Mouse (Mus musculus): ENCODE measurements at regions not wholly inside any gene's neighbourhood (a gene's known extent, or its start where the extent isn't known, plus 50 kb on each side); places are given as distances from the start of the nearest gene placed in this dataset.

DNA sequence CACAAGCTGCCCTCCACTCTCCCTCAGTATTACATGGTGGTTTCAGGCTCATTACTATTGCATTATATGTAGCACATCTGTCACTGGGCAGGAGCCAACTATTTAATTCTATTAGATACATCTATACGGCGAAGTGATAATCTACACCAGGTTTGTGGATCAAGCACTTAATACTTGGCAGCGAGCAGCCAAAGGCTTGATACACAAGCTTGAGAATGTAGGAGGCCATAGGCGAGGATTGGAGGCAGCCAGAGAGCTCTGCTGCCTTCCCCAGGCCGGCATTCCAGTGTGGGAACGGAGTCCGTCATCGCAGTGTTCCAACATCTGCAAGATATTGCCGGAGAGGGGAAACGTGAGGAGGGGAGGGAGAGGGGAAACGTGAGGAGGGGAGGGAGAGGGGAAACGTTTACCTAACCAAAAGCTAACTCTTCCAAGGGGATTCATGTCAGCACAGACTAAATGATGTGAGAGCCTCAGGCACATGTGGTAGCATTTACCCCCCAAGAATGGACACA lies 109.6 kb upstream of the Habp2 start:
- DNase-seq (ENCODE audit: low spot score in 2 of 2), result no peak

DNA sequence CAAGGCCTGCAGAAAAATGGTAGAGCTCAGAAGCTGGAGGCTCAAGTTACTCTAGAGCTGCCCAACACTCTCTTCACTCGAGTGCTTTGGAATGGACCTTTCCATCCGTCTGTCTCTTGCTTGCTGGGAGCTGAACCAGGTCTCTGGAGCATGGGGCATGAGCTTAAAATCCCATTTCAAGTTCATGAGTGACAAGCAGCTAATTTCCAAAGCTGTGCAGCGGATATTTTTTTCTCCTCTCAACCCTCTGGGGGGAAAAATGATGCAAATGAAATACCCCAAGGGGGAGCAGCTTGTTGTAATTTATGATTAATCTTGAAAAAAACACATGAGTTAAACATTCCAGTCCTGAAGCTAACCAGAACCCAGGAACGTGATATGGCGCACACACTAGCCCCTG lies 101.2 kb upstream of the Habp2 start:
- no peak for DNase-seq (ENCODE audit: low spot score in 2 of 2)

DNA sequence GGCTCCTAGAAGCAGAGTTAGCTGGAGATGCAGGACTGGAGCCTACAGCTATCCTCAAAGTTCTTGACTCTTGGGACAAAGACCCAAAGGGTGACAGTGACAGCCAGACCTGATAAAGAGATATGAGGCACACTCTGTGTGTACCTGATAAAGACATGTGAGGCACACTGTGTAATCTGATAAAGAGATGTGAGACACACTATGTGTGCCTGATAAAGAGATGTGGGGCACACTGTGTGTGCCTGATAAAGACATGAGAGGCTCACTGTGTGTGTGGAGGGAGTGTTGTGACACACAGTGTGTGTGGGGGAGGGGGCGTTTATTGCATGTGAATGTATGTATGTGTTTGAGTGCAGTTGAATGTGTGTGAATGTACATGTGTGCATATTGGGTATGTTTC lies 97.8 kb upstream of the Habp2 start:
- DNase-seq (ENCODE audit: low spot score in 2 of 2), result no peak

DNA sequence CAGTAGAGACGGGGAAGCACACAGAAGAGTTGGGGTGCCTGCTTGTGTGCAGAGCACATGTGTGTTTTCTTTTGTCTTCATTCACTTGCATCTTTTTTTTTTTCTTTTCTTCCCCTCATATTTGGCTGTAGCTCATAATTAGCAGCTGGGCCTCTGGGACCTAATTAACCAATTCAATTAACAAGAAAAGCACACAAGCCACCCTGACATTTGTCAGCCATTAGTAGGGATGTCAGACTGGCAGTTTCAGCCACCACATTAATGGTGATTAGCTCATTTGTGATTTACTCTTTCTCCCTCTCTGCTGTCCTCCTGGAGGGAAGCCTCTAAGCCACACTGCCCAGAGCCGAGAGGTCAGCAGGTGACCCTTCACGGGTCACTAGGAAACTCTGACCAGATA lies 96.7 kb upstream of the Habp2 start:
- no peak for DNase-seq (ENCODE audit: low spot score in 2 of 2)

DNA sequence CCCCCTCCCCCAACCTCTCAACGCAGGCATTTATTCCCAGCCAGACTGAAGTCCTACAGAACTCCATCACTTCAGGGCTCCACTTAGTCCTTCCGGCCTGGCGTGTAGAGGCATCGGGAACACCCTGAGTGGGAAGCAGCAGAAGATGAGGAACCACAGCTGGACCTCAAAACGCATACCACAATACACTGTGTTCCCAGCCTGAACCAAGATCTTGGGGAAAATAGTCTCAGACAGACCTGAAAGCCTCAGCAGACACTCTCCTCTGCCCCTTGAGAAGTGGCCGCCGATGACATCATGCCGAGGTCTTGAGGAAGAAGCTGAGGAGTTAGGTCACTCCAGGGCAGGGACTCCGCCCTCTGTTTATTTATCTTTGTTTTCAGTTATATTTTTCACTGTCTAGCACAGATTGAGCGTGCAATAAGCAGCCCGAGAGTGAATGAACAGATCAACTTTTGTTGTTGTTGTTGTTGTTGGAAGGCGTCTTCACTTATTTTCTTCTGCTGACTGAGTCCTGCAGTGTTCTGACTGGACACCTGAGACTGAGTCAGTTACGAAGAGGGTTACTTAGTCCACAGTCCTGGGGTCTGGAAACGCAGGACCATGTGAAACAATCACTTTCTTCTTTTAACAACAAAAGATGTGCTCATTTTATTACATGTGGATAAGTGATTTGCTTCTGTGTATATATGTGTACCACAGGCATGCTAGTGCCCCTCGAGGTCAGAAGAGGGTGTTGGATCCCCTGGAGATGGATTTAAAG lies 88.3 kb upstream of the Habp2 start:
- no peak for DNase-seq (ENCODE audit: low spot score in 2 of 2)

DNA sequence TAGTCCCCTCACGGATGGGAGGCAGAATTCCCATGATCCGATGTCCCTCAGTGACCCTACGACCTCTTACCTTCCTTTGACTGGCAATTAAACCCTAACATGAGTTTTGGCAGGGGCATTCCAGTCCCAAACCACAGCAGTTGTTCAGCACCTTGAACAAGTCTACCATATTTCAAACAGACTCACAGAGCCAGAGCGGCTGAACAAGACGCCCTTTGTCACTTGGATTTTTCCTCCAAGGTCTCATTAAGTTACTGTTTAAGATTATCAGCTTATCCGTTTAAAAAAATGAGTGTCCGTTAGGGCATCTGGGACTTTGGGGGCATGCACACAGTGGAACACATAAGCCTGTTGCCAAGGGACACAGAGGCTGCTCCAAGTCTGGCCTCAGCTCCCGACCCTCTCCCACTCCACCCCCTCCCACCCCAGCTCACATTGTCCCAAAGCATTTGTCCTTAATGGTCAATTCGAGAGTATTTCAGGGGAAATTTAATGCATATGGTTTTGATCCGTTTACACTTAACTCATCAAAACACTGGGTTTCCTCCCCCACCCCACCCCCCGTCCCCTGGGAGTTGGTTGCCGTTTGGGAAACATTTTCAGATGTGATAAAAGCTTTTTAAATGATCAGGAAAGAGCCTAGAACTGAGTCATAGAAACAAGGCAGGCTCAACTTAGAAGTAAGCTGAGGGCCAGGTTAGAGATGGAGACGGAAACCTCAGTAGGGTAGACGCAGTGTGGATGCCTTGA lies 87.4 kb upstream of the Habp2 start:
- no peak for DNase-seq (ENCODE audit: low spot score in 2 of 2)

DNA sequence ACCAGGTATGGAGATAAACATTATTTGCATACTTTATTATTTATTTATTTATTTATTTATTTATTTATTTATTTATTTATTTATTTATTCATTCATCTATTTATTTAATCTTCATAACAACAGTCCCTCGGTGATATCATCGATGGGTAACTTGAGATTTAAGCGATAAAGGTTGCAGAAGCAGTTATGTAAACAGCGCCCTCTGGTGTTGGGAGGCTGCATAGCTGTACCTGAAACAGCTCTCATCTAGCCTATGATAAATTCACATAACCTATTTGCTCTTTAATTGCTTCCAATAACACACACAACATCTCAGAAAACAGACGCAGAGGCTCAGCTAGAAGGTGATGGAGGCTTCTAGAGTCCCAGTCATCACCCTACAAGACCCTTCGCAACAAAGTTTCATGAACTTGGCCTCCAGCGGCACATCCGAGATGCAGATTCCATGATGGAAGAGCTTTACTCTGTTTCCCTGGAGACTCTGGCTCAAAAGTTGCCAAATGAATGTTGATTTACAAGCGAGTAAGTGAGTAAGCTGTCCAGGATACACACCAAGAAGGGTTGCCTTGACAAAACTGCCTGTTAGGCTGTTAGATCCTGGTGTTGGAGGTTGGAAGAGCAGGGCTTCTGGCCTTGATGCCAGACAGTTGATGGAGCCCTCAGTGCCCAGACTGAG lies 85.8 kb upstream of the Habp2 start:
- DNase-seq (ENCODE audit: low spot score in 2 of 2), result no peak

DNA sequence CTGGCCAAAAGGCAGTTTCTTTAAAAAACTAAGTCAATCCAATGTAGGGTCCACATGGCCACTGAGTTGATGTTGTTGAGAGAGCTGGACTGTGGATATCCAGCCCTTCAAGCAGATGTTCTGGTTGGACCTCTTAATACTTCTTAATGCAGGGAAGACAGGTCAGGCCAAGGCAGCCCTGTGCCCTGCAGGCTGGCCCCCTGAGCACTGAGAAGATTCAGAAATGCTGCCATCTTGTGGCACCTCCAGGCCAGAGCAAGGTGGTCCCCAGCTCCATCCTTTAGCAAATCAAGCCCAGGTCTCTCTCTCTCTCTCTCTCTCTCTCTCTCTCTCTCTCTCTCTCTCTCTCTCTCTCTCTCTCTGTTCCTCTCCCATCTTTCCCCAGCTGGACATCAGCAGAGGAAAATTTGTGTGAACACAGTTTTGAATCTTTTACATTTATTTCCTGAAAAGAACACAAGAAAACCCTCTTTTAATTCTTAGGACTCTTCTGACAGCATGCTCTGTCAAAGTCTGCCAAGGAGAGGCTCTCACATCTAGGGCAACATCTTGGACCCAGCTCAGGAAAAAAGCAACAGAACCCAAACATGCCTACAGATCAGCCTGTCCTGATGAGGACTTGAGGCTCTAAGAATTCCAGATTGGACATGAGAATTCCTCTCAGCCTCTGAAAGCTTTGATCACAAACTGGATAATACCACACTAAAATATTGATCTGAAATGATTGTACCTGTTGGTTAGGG lies 85.0 kb upstream of the Habp2 start:
- no peak for DNase-seq (ENCODE audit: low spot score in 2 of 2)

DNA sequence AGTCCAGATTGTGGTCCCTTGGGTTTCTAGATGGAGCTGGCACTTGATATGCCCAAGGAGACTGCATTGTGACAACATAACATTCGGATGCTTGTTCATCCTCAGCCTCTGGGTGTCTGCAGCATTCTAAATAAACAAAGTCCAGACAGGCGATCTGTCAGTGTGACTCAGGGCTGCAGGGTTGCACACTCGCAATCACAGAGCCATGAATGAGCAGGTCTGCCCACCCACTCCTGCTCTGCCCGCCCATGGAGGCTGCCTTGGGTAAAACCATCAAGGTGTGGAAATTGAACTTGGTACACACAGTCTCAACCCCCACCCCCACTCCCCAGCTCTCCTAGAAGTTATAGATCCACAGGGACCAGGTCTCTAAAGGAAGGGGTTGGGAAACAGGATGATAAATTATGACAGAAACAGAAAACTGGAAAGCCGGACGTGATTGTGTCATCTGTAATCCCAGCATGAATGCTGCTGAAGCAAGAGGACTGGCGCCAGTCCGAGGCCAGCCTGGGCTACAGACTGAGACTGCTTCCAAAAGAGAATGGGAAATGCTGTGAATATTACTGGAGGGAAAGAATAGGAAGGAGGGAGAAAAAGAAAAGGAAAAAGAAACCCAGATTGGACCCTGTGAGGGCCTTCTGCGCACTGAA lies 84.3 kb upstream of the Habp2 start:
- DNase-seq (ENCODE audit: low spot score in 2 of 2), result no peak

DNA sequence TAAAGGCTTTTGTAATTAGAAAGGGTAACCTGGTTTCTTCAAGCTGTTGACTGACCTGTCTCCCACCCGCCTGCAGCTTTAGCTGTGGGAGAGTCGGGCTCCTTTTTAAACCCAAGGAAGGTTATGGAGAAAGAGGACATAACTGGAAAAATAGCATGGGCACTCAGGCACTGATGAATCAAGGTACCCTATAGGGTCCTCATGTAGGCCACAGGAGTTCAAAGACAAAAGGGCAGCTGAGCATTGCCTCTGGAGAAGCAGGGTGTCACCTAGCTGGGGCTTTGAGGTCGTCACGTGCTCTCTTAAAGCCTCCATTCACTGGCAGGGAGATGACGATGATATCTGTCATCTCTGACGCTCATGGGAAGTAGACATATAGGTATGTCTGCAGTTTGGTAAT lies 68.4 kb upstream of the Habp2 start:
- DNase-seq (ENCODE audit: low spot score in 2 of 2), result no peak

DNA sequence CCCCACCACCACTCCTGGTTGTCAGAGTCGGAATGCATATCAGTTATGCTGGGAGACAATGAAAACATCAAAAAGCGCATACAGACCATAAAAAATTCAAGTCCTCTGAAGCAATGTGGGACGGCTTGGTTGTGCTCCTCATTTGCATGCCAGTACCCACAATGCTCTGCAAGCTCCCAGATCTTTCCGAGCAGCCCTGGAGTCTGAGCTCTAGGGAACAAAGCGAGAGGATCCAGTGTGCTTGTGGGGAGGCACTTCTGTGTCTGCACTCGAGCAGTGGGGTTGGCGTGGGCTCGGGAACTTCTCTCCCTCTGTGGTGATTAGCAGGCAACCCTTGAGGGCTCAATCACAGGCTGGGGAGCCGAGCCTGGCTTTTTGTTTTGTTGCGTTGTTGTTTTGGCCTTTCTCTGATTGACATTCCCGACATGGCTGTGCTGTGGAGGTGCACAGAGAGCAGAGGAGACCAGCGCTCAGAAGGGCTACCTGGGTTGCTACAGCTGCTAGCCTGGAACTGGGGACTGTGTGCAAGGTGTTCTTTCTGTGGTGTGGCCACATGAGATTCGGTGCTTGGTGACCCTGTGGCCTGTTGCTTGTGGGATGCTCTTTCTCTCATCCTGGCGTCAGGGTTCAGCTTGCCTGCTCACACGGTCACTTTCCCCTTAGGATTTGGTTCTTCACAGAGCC lies 66.1 kb upstream of the Habp2 start:
- DNase-seq (ENCODE audit: low spot score in 2 of 2), result no peak

DNA sequence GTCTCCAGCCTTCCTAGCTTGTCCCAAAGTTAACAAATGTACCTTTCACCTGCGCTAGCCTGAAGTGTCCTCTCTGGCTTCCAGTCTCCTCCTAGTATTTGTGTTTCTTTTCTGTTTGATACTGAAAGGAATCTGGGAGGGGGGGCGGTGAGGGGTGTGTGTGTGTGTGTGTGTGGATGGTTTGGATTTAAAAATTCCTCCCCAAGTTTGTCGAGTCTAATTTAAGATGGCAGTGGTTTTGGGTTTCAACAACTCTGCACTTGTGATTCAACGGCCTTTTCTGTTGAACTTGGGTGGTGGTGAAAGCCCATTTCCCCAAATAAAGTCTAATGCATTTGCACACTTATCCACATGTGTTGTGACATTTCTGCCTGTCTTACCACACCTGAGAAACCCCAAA lies 64.4 kb upstream of the Habp2 start:
- no peak for DNase-seq (ENCODE audit: low spot score in 2 of 2)

DNA sequence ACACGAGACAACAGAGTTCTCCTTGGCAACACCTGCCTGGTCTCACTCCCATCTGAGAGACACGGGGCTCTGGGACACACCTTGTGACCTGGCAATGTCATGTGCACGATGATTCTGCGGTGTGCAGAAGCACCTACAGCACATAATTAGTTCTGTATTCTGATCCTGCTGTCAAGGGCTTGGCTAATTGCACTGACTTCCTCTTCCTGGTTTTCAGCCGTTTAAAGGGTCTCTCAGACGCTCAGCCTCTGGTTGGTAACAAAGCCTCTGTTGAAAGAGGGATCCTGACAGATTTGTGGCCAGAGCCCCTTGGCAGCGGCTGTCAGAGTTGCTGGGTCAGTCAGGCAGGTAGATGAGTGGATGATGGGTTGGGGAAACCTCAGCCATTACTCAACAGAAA lies 61.9 kb upstream of the Habp2 start:
- no peak for DNase-seq (ENCODE audit: low spot score in 2 of 2)

DNA sequence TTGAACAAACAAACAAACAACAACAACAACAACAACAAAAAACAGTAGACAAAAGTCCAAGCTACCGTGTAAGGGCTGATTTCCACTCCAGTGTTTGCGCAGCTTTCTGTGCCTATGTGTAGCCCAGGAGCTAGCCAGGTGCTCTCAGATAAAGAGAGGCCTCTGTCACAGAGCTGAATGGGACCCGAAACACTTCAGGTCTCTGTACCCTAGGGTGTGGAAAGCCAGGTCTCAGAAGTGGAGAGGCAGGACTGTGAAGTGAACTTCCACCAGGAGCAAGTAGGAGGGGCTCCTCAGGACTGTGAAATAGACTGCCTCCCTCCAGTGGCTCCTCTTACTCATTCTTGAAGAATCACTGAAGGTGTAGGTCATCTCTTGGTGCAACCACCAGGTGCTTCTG lies 61.4 kb upstream of the Habp2 start:
- DNase-seq (ENCODE audit: low spot score in 2 of 2), result no peak

DNA sequence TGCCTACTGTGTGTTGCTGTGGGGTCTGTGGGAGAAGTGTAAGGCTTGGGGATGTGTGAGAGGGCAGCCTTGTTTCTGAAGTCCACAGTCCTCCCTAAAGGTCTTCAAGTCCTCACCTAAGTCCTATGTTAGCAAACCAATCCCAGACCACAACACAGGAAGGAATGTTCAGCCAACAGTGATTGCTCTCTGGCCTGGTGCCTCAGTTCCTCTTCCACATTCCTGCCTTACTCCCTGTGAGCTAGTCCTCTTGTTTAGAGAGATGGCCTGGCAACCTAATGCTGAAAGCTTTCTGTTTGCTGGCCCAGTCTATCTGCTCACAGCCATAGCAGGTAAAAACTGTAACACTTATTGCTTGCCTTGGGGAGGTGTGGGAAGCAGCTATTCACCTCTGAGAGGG lies 58.4 kb upstream of the Habp2 start:
- DNase-seq (ENCODE audit: low spot score in 2 of 2), result no peak

DNA sequence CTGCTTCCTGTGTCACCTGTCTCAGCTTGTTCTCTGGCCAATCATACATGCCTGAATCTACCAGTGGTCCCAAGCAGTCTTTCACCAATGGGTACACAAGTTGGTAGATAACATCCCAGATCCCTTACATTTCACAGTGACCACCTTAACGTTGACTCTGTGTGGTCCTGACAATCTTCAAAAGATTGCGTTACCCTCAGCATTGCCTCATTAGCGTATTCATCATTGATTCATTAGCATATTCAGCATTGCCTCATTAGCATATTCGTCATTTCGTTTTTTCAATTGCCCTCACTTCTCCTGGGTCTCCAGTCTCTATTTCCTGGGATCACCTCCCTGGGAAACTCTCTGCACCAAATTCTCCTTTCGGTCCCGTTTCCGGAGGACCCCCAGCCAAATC lies 55.5 kb upstream of the Habp2 start:
- DNase-seq (ENCODE audit: low spot score in 2 of 2), result no peak

DNA sequence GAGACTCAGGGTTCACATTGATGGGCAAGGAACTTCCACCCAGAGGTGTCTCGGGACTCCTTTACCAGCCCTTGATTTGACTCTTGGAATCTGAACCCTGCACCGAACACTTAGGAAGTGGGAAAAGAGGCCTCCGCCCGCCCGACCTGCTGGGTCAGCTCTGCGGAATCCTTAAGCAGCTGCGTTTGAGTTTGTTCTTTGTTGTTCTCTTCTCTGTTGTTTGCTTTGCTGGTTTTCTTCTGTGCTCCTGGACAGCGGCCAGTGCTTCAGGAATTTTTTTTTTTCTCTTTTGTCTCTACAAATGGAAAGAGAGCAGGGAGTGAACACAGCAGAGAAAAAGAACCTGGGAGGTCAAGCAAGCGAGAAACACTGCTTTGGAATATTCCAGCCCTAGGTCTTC lies 55.1 kb upstream of the Habp2 start:
- DNase-seq (ENCODE audit: low spot score in 2 of 2), result no peak

DNA sequence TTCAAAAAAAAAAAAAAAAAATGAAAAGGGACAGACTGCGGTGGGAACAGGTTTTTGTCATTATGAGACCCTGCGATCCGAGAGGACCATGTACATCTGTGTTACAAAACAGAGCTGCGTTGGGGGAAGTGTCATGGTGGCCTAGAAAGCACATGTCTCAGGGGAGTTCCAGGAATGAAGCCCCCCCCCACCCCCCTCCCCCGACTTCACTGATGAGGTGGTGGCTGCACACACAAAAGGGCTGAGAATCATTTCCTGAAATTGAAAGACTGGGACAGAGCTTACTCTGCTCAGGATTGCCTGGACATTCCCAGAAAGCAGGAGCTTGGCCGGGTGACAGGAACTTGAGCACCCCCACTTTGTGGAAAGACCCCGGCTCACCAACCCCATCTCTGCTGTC lies 54.7 kb upstream of the Habp2 start:
- DNase-seq (ENCODE audit: low spot score in 2 of 2), result no peak

DNA sequence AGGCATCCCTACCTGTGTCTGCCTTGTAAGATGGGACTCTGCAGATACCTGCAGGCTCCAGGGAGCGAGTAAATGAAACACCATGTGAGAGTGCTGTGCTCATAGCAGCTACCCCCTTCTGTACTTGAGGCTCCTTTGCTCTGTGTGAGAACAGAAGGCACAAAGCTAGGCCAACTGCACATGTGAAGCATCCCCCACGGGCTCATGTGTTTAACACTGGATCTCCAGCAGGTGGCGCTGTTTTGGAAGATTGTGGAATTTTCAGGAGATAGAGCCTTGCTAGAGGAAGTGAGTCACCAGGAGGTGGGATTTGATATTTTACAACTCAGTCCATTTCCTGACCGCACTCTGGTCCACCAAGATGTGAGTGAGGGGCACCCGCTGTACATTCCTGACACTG lies 54.0 kb upstream of the Habp2 start:
- DNase-seq (ENCODE audit: low spot score in 2 of 2), result no peak

DNA sequence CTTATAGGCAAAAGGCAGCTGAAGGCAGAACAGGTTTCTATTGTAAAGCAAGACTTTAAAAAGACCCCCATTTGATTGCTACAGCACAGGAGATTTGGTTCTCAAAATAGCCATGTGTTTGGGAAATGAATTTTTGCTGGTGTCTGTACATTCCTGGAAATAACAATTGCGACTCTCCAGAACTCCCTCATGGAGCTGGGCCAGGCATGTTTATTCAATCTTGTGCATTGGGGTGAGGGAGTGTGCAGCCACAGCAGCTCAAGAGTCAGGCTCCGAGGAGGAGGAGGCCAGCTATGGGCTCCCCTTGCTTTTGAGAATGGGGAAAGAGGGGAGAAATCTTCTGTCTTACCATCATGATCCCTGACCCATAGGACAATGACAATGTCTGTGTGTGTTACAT lies 51.9 kb upstream of the Habp2 start:
- no peak for DNase-seq (ENCODE audit: low spot score in 2 of 2)
